8 mouse cellular contexts compared by ENCODE assay signal in genomic region chr8:47135586-47135985, GRCm38 (mm10).
A peak's percentile ranks its signal among the peaks of the same experiment; 100 is the strongest.
DNase-seq lines count a peak whose midpoint lies in the region; ATAC-seq and TF ChIP-seq lines count a peak whose summit lies in the region.

No protein-coding gene starts in this region.

- DNase-seq in liver, embryonic 11.5 days (ENCODE audit: low spot score) = no peak
- no peak for DNase-seq in liver
- peak; percentile 50 for DNase-seq in kidney, postnatal 14 days
- DNase-seq in midbrain, postnatal 0 days (ENCODE audit: low spot score) = no peak
- no peak for DNase-seq in gastrocnemius, postnatal 25 days
- no peak for DNase-seq in cerebellum, adult 11-12 months

- no peak overlapping the region for H3K9ac ChIP-seq in liver, embryonic 11.5 days (ENCODE audit: low read depth, low read length)
- peak overlapping the region; percentile 34 for H3K9ac ChIP-seq in heart, embryonic 16.5 days (ENCODE audit: low read length)
- no peak overlapping the region for H3K9ac ChIP-seq in midbrain, postnatal 0 days (replicated peaks; ENCODE audit: low read length, poor library complexity, severe bottlenecking)

- TF ChIP-seq CTCF in midbrain, postnatal 0 days (IDR thresholded peaks at IDR 0.05) = no peak

- peak overlapping the region; percentile 34 for H3K4me2 ChIP-seq in liver, embryonic 11.5 days
- peak overlapping the region; percentile 67 for H3K4me2 ChIP-seq in heart, embryonic 16.5 days (ENCODE audit: low read depth, low read length)
- peak overlapping the region; percentile 9; the same call in 1 of the 2 replicates for H3K4me2 ChIP-seq in midbrain, postnatal 0 days (ENCODE audit: low read depth, low read length, poor library complexity, severe bottlenecking)

- no peak overlapping the region for H3K4me3 ChIP-seq in liver, embryonic 11.5 days (ENCODE audit: low read depth, low read length)
- peak overlapping the region; percentile 43 for H3K4me3 ChIP-seq in heart, embryonic 16.5 days (ENCODE audit: low read length)
- H3K4me3 ChIP-seq in midbrain, postnatal 0 days (ENCODE audit: low read depth, low read length) = no peak overlapping the region

- no peak for ATAC-seq in liver, embryonic 11.5 days (replicated peaks; ENCODE audit: low FRiP score)
- ATAC-seq in heart, embryonic 16.5 days (replicated peaks; ENCODE audit: extremely low read depth, insufficient read depth, low FRiP score) = no peak
- ATAC-seq in midbrain, postnatal 0 days (ENCODE audit: low FRiP score) = no peak
- no peak for ATAC-seq in inflammation-experienced regulatory T-cells, adult 6 months

- no peak overlapping the region for H3K27ac ChIP-seq in liver, embryonic 11.5 days (ENCODE audit: low read depth, low read length)
- H3K27ac ChIP-seq in heart, embryonic 16.5 days (ENCODE audit: low read length) = no peak overlapping the region
- H3K27ac ChIP-seq in midbrain, postnatal 0 days (ENCODE audit: low read depth, low read length) = no peak overlapping the region

- no peaks in the 10 kb centered on the region for H3K4me1 ChIP-seq in liver, embryonic 11.5 days (replicated peaks; ENCODE audit: control insufficient read depth, insufficient read depth, low read length)
- H3K4me1 ChIP-seq in heart, embryonic 16.5 days (ENCODE audit: control insufficient read depth, insufficient read depth, low read length) = peaks cover 10% of the 10 kb centered on the region
- no peaks in the 10 kb centered on the region for H3K4me1 ChIP-seq in midbrain, postnatal 0 days (ENCODE audit: insufficient read depth, low read length)

- H3K9me3 ChIP-seq in liver, embryonic 11.5 days (ENCODE audit: control insufficient read depth, low read length) = no peaks in the 10 kb centered on the region
- no peaks in the 10 kb centered on the region for H3K9me3 ChIP-seq in heart, embryonic 16.5 days (replicated peaks; ENCODE audit: control insufficient read depth, low read length)
- H3K9me3 ChIP-seq in midbrain, postnatal 0 days (ENCODE audit: low read length) = no peaks in the 10 kb centered on the region

- H3K36me3 ChIP-seq in liver, embryonic 11.5 days (ENCODE audit: control insufficient read depth, insufficient read depth, low read length) = no peaks in the 10 kb centered on the region
- H3K36me3 ChIP-seq in heart, embryonic 16.5 days (ENCODE audit: control insufficient read depth, insufficient read depth) = no peaks in the 10 kb centered on the region
- no peaks in the 10 kb centered on the region for H3K36me3 ChIP-seq in midbrain, postnatal 0 days (ENCODE audit: insufficient read depth, low read length)

- 17% methylated on average over 9 of the region's 9 CpGs for WGBS in liver, embryonic 11.5 days
- WGBS in heart, embryonic 16.5 days = 16% methylated on average over 9 of the region's 9 CpGs
- WGBS in midbrain, postnatal 0 days = 26% methylated on average over 9 of the region's 9 CpGs

- H3K27me3 ChIP-seq in liver, embryonic 11.5 days (replicated peaks; ENCODE audit: control insufficient read depth, insufficient read depth, low read length) = no peaks in the 10 kb centered on the region
- H3K27me3 ChIP-seq in heart, embryonic 16.5 days (ENCODE audit: control insufficient read depth, insufficient read depth, low read length) = no peaks in the 10 kb centered on the region
- no peaks in the 10 kb centered on the region for H3K27me3 ChIP-seq in midbrain, postnatal 0 days (ENCODE audit: insufficient read depth, low read length)

Comparison
In these comparisons a context has a peak if more than half of its experiments do, and no peak if none do; other contexts are left out.
1. H3K4me2 ChIP-seq: peak in every context shown above with its lines; median percentile 67 in heart, embryonic 16.5 days; 34 in liver, embryonic 11.5 days; 9 in midbrain, postnatal 0 days.